29 mouse cellular contexts compared by ENCODE assay signal in the genomic region with DNA sequence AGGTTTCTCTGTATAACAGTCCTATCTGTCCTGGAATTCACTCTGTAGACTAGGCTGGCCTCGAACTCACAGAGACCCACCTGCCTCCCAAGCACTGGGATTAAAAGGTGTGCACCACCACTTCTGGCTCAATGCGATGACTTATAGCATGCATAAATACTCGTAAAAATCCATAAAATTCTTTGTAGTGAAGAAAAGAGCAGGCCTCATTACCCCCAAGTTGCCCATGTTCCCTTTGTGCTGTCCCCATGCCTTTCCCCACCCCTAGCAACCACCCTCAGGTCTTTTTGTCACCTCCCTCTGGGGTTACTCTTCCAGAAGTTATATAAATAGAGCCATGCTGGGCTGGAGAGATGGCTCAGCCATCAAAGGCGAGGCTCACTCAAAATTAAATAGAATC. TPM values are rescaled to one million over a fixed set of nuclear protein-coding genes. Genes with fewer than 3 reads are reported as not detected.
DNase-seq lines count a peak whose midpoint lies in the region; ATAC-seq lines count a peak whose summit lies in the region.
"Had no signal": no experiment of that assay in that cellular context is flagged by ENCODE, and none has a peak within 500 bp of the region (broad histone marks: within the 10 kb centered on the region; RNA-seq: fewer than 3 reads in every experiment).

No protein-coding gene starts in this region.

- H3K9ac ChIP-seq in midbrain, embryonic 14.5 days (replicated peaks; ENCODE audit: low read length), result no peak overlapping the region
- H3K9ac ChIP-seq: embryonic facial prominence, embryonic 15.5 days; heart, embryonic 15.5 days; liver, embryonic 13.5 days; neural tube, embryonic 15.5 days; stomach, embryonic 15.5 days had no signal

- no peaks in the 10 kb centered on the region for H3K27me3 ChIP-seq in midbrain, embryonic 10.5 days (ENCODE audit: low read depth, poor library complexity, severe bottlenecking)
- no peaks in the 10 kb centered on the region for H3K27me3 ChIP-seq in midbrain, embryonic 14.5 days (ENCODE audit: control insufficient read depth, insufficient read depth, low read length)
- H3K27me3 ChIP-seq: embryonic facial prominence, embryonic 15.5 days; heart, embryonic 15.5 days; liver, embryonic 13.5 days; neural tube, embryonic 15.5 days; stomach, embryonic 15.5 days had no signal

- H3K9me3 ChIP-seq in midbrain, embryonic 10.5 days (replicated peaks), result no peaks in the 10 kb centered on the region
- no peaks in the 10 kb centered on the region for H3K9me3 ChIP-seq in midbrain, embryonic 14.5 days (ENCODE audit: control insufficient read depth, low read length)
- H3K9me3 ChIP-seq: embryonic facial prominence, embryonic 10.5 days; embryonic facial prominence, embryonic 15.5 days; heart, embryonic 10.5 days; heart, embryonic 15.5 days; liver, embryonic 13.5 days; neural tube, embryonic 15.5 days; stomach, embryonic 15.5 days had no signal

- peaks cover 7% of the 10 kb centered on the region for H3K4me1 ChIP-seq in midbrain, embryonic 10.5 days
- H3K4me1 ChIP-seq in midbrain, embryonic 14.5 days (ENCODE audit: control insufficient read depth, insufficient read depth, low read length), result no peaks in the 10 kb centered on the region
- H3K4me1 ChIP-seq: embryonic facial prominence, embryonic 10.5 days; embryonic facial prominence, embryonic 15.5 days; heart, embryonic 15.5 days; neural tube, embryonic 15.5 days; stomach, embryonic 15.5 days had no signal

- H3K4me3 ChIP-seq in midbrain, embryonic 10.5 days, result no peak overlapping the region
- H3K4me3 ChIP-seq in midbrain, embryonic 14.5 days (replicated peaks; ENCODE audit: low read depth, low read length), result no peak overlapping the region
- H3K4me3 ChIP-seq: embryonic facial prominence, embryonic 10.5 days; embryonic facial prominence, embryonic 15.5 days; heart, embryonic 10.5 days; heart, embryonic 15.5 days; liver, embryonic 13.5 days; neural tube, embryonic 15.5 days; stomach, embryonic 15.5 days had no signal

- H3K27ac ChIP-seq in midbrain, embryonic 10.5 days (replicated peaks), result no peak overlapping the region
- no peak overlapping the region for H3K27ac ChIP-seq in midbrain, embryonic 14.5 days (replicated peaks; ENCODE audit: low read depth, low read length)
- H3K27ac ChIP-seq: embryonic facial prominence, embryonic 10.5 days; embryonic facial prominence, embryonic 15.5 days; heart, embryonic 10.5 days; heart, embryonic 15.5 days; liver, embryonic 13.5 days; neural tube, embryonic 15.5 days; stomach, embryonic 15.5 days had no signal

- 57% methylated on average over 4 of the region's 4 CpGs for WGBS in midbrain, embryonic 10.5 days
- 31% methylated on average over 4 of the region's 4 CpGs for WGBS in midbrain, embryonic 14.5 days

- no peak for ATAC-seq in midbrain, embryonic 14.5 days (ENCODE audit: low FRiP score, low TSS enrichment)
- ATAC-seq: CD4-positive, CD25-positive, alpha-beta regulatory T cell, adult 4 months; intestine, embryonic 16.5 days had no signal

- peak; percentile 61 for DNase-seq in heart, adult 11 months
- DNase-seq in heart, postnatal 10 days, result no peak
- peak; percentile 25 for DNase-seq in midbrain, embryonic 10.5 days (ENCODE audit: low spot score)
- DNase-seq in midbrain, embryonic 14.5 days, result no peak
- DNase-seq in embryo, embryonic 10 days (ENCODE audit: low spot score), result peak; percentile 11
- DNase-seq in mesoderm, embryonic 11.5 days (ENCODE audit: low read depth, low spot score), result peak; percentile 46
- DNase-seq in adrenal gland, adult 18-20 months (ENCODE audit: low spot score in 2 of 2), result no peak
- DNase-seq: adrenal gland, postnatal 25 days; cerebellum, adult 9-10 months; cerebellum, postnatal 36 days; gastrocnemius, postnatal 14 days; heart, postnatal 36 days; kidney, adult 8-10 months; kidney, postnatal 10 days; layer of hippocampus, postnatal 36 days; left cerebral cortex, postnatal 4 days; liver, embryonic 13.5 days; lung, adult 2 months; lung, postnatal 10 days; retina, postnatal 1 day; right cerebral cortex, postnatal 14 days had no signal

- peaks cover 67% of the 10 kb centered on the region for H3K36me3 ChIP-seq in midbrain, embryonic 10.5 days
- H3K36me3 ChIP-seq in midbrain, embryonic 14.5 days (ENCODE audit: control insufficient read depth, insufficient read depth, low read length), result peaks cover 33% of the 10 kb centered on the region

- intact Hi-C loops in heart, postnatal 10 days (cut with DNase I), result no loop called here

- H3K4me2 ChIP-seq in midbrain, embryonic 14.5 days (ENCODE audit: low read length), result no peak overlapping the region
- H3K4me2 ChIP-seq: embryonic facial prominence, embryonic 15.5 days; heart, embryonic 15.5 days; liver, embryonic 13.5 days; neural tube, embryonic 15.5 days; stomach, embryonic 15.5 days had no signal

RNA-seq across cellular contexts. Expression of a gene that starts 14.8 kb away (rescaled TPM):
- 10 to 100 TPM; 35.0 to 44.9 TPM for total RNA-seq in heart, postnatal 10 days (2021)
- polyA plus RNA-seq in midbrain, embryonic 10.5 days (2016; fragmentation: Nextera tagmentation; extraction: Ambion mirVana), result 68.7 and 70.0 TPM in 2 replicates
- 66.8 and 77.9 TPM in 2 replicates for polyA plus RNA-seq in midbrain, embryonic 14.5 days (2014; fragmentation: Nextera tagmentation; extraction: Ambion mirVana)
- total RNA-seq in adrenal gland, adult 18-20 months (2021), result 10 to 100 TPM; 56.4 to 67.8 TPM

Comparison
In these comparisons a context has a peak if more than half of its experiments do, and no peak if none do; other contexts are left out.
1. DNase-seq: peak in heart, adult 11 months (single experiment), midbrain, embryonic 10.5 days (single experiment), embryo, embryonic 10 days (single experiment) and mesoderm, embryonic 11.5 days (single experiment); none in heart, postnatal 10 days (0 of 2), midbrain, embryonic 14.5 days (single experiment) and adrenal gland, adult 18-20 months (0 of 2).